Mouse (Mus musculus) MN1 (cell line): ENCODE measurements around the gene Tubgcp5.

Experiments
- DNase-seq: peaks from one replicate; pipeline ENCODE4 v3.0.0-alpha.2; 2016; ENCODE audit warnings: low spot score

Tubgcp5 gene

GRCm38 (mm10) chr7:55852787-55853186, 58.8 kb downstream of the Tubgcp5 start:
- no peak for DNase-seq

GRCm38 (mm10) chr7:55855597-55855996, 61.6 kb downstream of the Tubgcp5 start:
- no peak for DNase-seq

GRCm38 (mm10) chr7:55856741-55857140, 62.8 kb downstream of the Tubgcp5 start:
- no peak for DNase-seq

- DNase-seq, result no peak
Observed at GRCm38 (mm10) chr7:55857729-55858128, 63.8 kb downstream of the Tubgcp5 start.

GRCm38 (mm10) chr7:55858836-55859517, 65.0 kb downstream of the Tubgcp5 start:
- no peak for DNase-seq

- DNase-seq, result no peak
Observed at GRCm38 (mm10) chr7:55859518-55859872, 65.5 kb downstream of the Tubgcp5 start.

- DNase-seq, result no peak
Observed at GRCm38 (mm10) chr7:55859956-55860355, 66.0 kb downstream of the Tubgcp5 start.

GRCm38 (mm10) chr7:55861175-55861574, 67.2 kb downstream of the Tubgcp5 start:
- no peak for DNase-seq

GRCm38 (mm10) chr7:55865044-55865443, 71.1 kb downstream of the Tubgcp5 start:
- DNase-seq, result no peak

GRCm38 (mm10) chr7:55865750-55866416, 71.9 kb downstream of the Tubgcp5 start:
- no peak for DNase-seq

- no peak for DNase-seq
Observed at GRCm38 (mm10) chr7:55868247-55868646, 74.3 kb downstream of the Tubgcp5 start.

- no peak for DNase-seq
Observed at GRCm38 (mm10) chr7:55869220-55869619, 75.3 kb downstream of the Tubgcp5 start.

- DNase-seq, result no peak
Observed at GRCm38 (mm10) chr7:55870340-55871020, 76.5 kb downstream of the Tubgcp5 start.

GRCm38 (mm10) chr7:55871476-55871875, 77.5 kb downstream of the Tubgcp5 start:
- DNase-seq, result no peak

GRCm38 (mm10) chr7:55874703-55875102, 80.7 kb downstream of the Tubgcp5 start:
- DNase-seq, result no peak

- no peak for DNase-seq
Observed at GRCm38 (mm10) chr7:55877721-55878120, 83.8 kb downstream of the Tubgcp5 start.

GRCm38 (mm10) chr7:55880882-55881281, 86.9 kb downstream of the Tubgcp5 start:
- DNase-seq, result no peak
